Mouse (Mus musculus): ENCODE results near the gene 6030408B16Rik. TPM values are rescaled to one million over a fixed set of nuclear protein-coding genes. Genes with fewer than 3 reads are reported as not detected.
A peak's percentile ranks its signal among the peaks of the same experiment; 100 is the strongest.

The 6030408B16Rik gene
- total RNA-seq, 2 experiments from 2014 or later, result 0.54 TPM; not detected in 1

- no peak overlapping the region for H3K4me3 ChIP-seq
- TF ChIP-seq CTCF (conservative IDR thresholded peaks at IDR 0.05), result no peak
- no peak for DNase-seq (ENCODE audit: low spot score in 2 of 2)
- no peak overlapping the region for H3K27ac ChIP-seq
Observed at GRCm38 (mm10) chr15:101274380-101274779, 18.6 kb upstream of the 6030408B16Rik start.

DNA sequence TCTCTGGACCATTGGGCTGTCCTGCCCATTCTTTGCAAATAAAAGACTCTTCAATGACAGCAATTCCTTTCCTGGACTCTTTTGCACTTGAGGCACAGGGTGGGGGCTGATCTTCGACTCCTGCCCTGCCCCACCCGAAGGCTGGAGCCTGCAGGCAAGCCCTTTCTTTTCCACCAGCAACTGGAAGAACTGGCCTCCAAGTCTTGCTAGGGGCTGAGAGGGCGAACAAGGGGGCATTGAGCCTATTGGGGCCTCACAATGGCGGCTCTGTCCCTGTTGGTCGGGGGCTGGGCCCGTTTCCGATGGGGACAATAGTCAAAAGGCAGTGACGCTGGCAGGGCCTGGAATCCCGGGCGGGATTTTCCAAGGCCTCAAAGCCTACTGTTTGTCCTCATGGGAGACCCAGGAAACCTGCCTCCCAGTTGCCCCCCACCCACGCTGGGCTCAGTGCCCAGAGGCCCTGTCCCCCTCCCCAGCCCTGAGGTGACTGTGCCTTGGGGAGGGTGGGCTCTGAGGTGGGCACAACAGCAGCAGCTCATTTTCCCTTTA is 15.6 kb upstream of the 6030408B16Rik start:
- Histone ChIP-seq H3K4me3 (no peak overlapping the region), H3K27ac (peak overlapping the region; percentile 69; the same call in 1 of the 2 replicates)
- DNase-seq (ENCODE audit: low spot score in 2 of 2), result peak in 1 of 2 experiments; percentile 63
- no peak for TF ChIP-seq CTCF (conservative IDR thresholded peaks at IDR 0.05)

DNA sequence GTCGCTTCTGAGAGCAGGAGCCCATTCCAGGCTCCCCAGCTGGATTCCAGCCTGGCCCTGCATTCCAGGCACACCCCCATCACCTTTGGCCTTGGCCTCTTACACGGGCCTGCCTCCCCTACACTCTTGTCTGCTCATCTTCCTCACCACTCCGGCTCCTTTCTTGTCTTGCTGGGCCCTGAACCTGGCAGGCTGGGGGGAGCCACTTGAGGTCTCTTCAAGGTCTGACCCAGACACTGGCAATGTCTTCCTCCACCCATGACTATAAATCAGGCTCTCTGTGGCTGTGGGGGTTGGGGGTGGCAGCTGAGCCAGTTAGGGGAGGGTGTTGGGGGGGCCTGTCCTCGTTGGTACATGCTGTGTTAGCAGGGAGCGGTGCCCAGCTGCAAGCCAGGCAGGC is 14.4 kb upstream of the 6030408B16Rik start:
- no peak overlapping the region for H3K4me3 ChIP-seq
- no peak for DNase-seq (ENCODE audit: low spot score in 2 of 2)
- H3K27ac ChIP-seq, result peak overlapping the region; percentile 46; the same call in 1 of the 2 replicates
- TF ChIP-seq CTCF (conservative IDR thresholded peaks at IDR 0.05), result no peak

DNA sequence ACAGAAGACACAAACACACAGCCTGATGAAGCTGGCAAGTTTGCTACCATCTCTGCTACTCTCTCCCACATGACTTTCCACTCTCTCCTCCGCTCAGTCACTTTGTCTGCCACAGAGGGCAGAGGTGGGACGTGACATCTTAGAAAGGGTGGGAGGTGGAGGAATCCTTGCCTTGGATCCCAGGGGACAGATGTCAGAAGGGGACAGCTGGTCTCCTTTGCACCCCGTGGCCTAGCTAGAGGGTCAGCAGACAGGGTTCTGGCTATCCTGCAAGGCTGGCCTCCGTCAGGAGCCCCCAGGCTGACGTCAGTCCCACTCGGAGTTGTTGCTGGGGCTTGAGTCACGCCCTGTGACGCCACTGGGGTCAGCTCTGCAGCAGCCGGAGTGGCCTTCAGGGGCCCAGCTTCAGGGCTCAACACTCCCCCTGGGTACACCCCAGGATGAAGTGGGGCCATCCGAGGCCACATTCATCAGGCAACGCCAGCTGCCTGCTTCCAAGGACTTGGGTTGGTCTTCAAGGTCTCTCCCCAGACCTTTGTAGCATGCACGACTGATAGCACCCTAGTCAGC is 13.5 kb upstream of the 6030408B16Rik start:
- TF ChIP-seq CTCF (conservative IDR thresholded peaks at IDR 0.05), result no peak
- Histone ChIP-seq H3K4me3 (no peak overlapping the region), H3K27ac (no peak overlapping the region)
- no peak for DNase-seq (ENCODE audit: low spot score in 2 of 2)

DNA sequence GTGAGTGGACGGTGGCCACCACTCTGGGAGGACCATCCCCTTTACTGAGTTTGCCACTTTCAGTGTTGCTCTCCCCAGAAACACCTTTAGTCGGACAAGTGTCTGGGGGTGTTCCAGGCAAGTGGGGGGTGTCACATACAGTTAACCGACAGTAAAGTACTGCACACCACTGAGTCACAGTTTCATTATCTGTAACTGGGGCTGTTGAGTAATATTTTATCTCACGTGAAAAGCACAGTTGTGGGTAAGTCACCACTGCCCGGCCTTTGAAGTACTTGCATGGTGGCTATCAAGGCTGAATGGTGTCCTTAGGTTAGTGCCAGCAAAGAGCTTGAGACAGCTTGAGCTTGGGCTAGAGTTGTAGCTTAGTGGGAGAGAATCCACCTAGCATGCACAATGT is 10.5 kb upstream of the 6030408B16Rik start:
- no peak for TF ChIP-seq CTCF (conservative IDR thresholded peaks at IDR 0.05)
- Histone ChIP-seq H3K4me3 (no peak overlapping the region), H3K27ac (no peak overlapping the region)
- no peak for DNase-seq (ENCODE audit: low spot score in 2 of 2)

GRCm38 (mm10) chr15:101283183-101283910 is 9.7 kb upstream of the 6030408B16Rik start:
- DNase-seq (ENCODE audit: low spot score in 2 of 2), result peak; percentile 72 to 75
- H3K4me3 ChIP-seq, result peak overlapping the region; percentile 85
- peak overlapping the region; percentile 100 for H3K27ac ChIP-seq
- TF ChIP-seq CTCF (conservative IDR thresholded peaks at IDR 0.05), result peak; percentile 74

GRCm38 (mm10) chr15:101283911-101284750 is 8.9 kb upstream of the 6030408B16Rik start, which contains the start of gene Atg101:
Gene Atg101 (plus strand): TSS chr15:101284272.
- peak within 1 kb of the TSS; percentile 100 for H3K27ac ChIP-seq
- H3K4me3 ChIP-seq, result peak within 1 kb of the TSS; percentile 85
- peak; percentile 83 for TF ChIP-seq CTCF (conservative IDR thresholded peaks at IDR 0.05)
- DNase-seq (ENCODE audit: low spot score in 2 of 2), result peak; percentile 90 to 91

- no peak for DNase-seq (ENCODE audit: low spot score in 2 of 2)
- TF ChIP-seq CTCF (conservative IDR thresholded peaks at IDR 0.05), result peak; percentile 64
- H3K4me3 ChIP-seq, result no peak overlapping the region; the same call in 1 of the 2 replicates
- no peak overlapping the region for H3K27ac ChIP-seq
Observed at GRCm38 (mm10) chr15:101286129-101286770, 6.8 kb upstream of the 6030408B16Rik start.

- no peak overlapping the region for H3K4me3 ChIP-seq
- no peak for TF ChIP-seq CTCF (conservative IDR thresholded peaks at IDR 0.05)
Observed at GRCm38 (mm10) chr15:101287361-101287760, 5.7 kb upstream of the 6030408B16Rik start.

DNA sequence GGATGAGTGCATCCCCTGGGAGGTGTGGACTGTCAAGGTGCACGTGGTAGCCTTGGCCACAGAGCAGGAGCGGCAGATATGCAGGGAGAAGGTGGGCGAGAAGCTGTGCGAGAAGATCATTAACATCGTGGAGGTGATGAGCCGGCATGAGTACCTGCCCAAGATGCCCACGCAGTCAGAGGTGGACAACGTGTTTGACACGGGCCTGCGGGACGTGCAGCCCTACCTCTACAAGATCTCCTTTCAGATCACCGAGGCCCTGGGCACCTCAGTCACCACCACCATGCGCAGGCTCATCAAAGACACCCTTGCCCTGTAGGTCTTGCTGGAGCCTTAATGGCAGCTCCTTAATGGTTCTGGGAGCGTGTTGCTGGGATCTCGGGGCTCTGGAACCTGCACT is 2.7 kb upstream of the 6030408B16Rik start:
- DNase-seq (ENCODE audit: low spot score in 2 of 2), result no peak
- Histone ChIP-seq H3K4me3 (no peak overlapping the region), H3K27ac (no peak overlapping the region)
- no peak for TF ChIP-seq CTCF (conservative IDR thresholded peaks at IDR 0.05)

More at GRCm38 (mm10) chr15:101287361-101287760, 5.7 kb upstream of the 6030408B16Rik start:
- H3K27ac ChIP-seq, result no peak overlapping the region
- DNase-seq (ENCODE audit: low spot score in 2 of 2), result no peak

DNA sequence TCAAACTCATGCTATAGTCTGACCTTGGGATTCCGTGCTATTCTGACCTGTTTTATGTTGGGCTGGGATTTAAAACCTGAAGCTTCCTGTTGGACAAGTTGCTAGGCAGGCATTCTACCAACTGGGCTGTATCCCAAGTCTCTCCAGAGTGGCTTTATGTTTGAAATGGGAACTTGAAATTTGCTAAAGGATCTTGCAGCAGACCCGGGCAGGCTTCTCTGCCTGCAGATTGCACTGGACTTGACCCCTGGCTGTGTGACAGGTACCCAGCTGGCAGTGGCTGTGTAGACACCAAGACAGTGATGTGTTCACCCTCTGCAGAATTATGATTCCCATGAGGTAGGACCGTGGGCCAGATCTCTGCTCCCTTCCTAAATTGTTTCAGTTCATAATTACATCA is 1.0 kb upstream of the 6030408B16Rik start:
- H3K27ac ChIP-seq, result no peak overlapping the region
- TF ChIP-seq CTCF (conservative IDR thresholded peaks at IDR 0.05), result no peak
- no peak for DNase-seq (ENCODE audit: low spot score in 2 of 2)
- no peak overlapping the region for H3K4me3 ChIP-seq

Measured in layer of hippocampus, adult 2 months (tissue).